Mouse (Mus musculus): ENCODE measurements at regions not wholly inside any gene's neighbourhood (a gene's known extent, or its start where the extent isn't known, plus 50 kb on each side); places are given as distances from the start of the nearest gene placed in this dataset.

DNA sequence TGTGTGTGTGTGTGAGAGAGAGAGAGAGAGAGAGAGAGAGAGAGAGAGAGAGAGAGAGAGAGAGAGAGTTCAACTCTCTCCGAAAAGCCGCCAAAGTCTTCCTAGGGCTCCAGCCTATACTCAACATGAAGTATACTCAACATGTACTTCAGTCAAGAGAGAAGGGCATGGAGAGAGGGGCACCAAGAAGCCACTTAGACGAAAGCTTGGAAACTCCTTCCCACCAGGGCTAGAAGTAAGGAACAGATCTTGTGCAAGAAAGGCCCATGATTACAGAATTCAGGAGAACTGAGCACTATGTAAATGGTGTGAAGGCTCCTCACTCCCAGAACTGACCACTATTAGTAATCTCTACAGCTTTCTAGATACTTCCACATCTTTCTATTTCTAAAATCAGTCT lies 467.4 kb upstream of the Hs6st1 start:
- DNase-seq: no peak

DNA sequence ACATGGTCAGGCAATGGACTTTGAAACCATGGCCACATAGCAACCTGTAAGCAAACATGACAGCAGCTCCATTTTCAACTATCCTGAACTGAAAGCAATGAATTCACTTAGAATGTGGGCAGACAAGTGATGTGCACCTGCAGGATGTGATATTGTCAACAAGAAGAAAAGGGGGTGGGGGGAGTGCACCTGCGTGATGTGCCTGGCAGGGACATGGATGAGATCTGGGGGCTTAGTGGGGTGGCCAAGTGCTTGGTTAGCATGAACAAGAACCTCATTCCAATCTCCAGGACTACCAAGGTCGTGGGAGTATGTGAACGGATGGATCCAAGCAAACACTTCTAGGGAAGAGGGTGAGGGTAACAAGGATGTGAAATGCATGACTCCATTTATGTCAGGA lies 453.1 kb upstream of the Hs6st1 start:
- no peak for DNase-seq

DNA sequence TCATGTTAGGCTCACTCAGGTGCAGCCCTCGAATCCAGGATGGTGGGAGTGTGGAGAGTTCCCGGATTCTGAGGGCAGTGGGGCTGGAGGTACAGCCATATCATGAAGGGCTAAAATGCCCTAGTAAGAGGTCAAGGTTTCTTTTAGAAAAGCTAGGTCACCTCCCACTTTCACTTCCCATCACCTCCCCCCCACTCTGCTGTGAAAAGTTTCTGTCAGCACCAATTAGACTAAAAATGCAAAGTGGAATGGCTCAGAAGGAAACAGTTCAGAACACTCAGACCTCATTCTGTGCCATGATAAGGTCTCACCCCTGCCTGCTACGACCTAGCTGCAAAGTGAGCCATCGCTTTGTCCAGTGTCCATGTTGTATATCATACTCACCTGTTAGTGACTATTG lies 448.7 kb upstream of the Hs6st1 start:
- no peak for DNase-seq

DNA sequence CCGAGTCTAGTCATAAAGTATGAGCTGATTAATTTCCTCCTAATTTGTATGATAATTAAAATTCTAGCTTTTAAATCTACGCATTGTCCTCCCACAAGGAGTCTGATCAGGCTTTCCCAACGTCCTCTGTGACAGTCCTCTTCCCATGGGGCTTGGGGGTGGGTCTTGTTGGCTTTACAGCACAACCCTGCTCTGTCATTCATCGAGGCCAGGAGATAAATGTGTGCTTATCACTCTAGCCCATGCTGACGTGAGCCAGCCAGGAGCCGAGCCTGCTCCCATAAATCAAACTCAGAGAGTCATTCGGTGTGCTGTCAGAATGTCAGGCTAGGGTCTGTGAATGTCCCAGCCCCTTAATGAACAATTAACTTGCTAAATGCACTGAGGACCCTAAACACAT lies 425.6 kb upstream of the Hs6st1 start:
- no peak for DNase-seq

DNA sequence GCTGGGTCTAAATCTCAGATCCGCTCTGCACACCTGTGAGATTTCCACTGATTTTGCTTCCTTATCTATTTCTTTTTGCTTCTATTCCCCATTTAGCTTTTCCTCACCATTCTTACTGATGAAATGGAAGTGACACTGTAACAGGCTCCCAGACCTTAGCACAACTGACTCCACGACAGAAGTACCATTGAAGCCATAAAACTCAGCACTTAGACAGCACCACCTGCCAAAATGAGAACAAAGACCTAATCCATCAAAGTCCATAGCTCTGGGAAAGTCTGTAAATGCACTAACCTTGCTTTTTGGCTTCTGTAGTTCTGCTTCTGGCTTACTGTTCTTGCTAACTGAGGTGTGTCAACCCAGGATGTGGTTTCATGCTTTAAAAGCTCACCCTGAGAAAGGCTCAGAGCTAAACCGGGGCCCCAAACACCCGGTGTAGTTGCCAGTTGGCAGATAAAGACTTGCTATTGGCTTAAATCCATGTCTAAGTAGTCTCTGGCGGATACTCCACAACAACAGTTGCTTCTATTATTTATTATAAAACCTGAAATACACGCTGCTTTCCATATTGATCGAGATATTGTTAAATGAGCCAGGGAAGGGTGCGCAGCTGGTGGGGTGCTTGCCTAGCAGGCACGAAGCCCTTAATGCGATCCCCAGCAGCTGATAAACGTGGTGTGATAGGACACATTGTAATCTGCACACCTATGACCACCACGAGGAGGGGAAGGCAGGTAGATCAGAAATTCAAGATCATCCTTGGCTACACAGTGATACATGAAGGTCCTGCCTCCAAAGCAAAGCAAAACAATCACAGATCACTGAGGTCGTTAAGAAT lies 414.9 kb upstream of the Hs6st1 start:
- no peak for DNase-seq

DNA sequence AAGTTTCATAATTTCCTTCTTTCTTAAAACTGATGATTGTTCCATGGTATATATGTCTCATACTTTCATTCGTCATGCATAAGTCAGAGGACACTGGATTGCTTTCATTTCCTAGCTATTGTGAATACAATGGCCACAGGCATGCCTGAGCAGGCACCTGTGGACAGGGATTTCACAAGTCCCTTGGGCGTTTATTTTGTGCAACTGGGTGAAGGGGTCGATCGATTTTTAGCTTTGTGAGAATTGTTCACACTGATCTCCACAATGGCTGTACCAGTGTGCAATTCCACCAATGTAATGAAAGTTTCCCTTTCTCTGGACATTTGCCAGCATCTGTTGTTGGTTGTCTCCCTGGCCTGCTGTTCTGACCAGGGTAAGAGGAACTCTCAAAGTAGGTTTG lies 405.2 kb upstream of the Hs6st1 start:
- no peak for DNase-seq

DNA sequence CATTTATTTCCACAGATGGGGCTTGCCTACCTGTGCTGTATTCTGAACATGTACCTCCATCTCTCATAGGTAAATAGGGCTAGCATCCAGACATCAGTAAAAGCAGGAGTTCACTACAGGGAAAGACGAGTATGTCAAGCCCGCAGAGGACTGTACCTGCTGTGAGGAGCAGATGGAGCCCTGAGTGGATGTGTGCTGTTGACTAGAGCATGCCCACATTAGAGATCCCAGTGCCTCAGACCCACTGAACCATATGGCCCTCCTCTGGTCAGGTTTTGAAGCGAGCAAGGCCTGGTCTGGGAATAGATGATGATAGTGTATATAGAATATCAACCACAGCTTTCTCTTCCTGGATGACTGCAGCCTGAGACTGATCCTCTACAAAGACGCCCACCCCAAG lies 394.7 kb upstream of the Hs6st1 start:
- no peak for DNase-seq

DNA sequence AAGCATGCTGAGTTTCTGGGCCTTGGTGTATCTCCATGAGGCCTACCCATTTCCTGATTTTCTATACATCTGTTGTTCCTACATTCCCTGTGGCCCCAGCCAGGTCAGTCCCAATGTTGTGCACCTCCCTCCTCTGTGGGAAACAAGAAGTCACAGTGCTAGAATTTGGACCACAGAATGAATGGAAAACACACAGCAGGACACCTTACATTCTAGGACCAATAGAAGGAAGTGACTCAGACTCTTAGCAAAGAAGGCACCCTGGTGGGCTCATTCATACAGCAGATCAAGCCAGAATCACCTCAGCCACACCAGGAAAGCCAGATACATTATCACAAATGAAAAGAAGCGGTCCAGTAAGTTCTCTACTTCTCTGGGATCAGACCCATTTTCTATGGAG lies 394.2 kb upstream of the Hs6st1 start:
- no peak for DNase-seq

DNA sequence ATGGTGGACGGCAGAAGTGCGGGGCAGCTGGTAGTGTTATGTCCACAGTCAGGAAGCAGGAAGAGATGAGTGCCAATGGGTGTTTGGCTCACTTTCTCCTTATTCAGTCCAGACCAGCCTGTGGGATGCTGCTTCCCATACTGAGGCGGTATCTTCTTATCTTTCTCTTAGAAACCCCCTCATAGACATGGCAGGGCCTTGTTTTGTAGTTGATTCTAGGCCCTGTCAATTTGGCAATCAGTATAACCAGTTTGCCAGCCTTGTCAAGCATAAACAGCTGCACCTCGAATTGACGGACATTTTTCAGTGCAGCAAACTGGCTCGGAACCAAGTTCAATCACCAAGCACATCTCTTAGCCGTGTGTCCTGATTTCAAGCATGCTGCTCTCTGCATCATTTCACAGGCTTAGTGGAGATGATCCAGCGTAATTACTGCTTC lies 385.7 kb upstream of the Hs6st1 start:
- DNase-seq: no peak

DNA sequence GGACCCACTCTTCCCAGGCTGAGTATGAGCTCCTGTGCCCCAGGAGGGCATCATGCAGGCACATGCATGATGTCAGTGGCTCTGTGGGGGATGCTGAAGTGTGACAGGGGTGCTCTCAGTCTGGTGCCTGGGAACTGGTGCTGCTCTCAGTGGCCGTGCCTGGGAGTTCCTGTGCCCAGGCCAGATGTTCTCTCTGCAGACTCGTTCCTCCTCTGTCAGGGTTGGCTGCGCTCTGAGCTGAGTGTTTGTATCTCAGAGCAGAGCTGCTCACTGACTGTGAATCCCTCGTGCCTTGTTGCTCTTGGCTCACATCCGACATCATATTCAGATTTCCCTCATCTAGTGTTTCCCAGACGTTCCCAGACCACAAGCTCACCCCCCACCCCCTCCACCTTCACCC lies 382.5 kb upstream of the Hs6st1 start:
- DNase-seq: no peak

DNA sequence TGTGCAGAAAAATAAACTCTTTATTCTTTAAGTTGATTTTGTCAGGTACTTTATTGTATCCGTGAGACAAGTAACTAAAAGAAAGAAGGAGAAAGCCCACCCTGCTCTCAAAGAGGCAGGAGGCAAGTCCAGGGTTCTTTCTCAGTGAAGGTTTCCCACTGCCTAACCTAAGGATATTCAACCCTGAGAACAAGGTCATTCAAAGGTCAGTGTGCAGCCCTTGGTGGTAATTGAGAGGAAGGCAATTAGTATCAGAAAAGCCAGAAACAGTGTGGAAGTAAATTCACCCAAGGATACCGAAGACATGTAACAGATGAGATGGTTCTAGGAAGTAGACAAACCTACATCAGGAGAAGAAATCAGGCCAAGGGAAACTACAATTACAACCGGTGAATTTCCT lies 373.9 kb upstream of the Hs6st1 start:
- no peak for DNase-seq

DNA sequence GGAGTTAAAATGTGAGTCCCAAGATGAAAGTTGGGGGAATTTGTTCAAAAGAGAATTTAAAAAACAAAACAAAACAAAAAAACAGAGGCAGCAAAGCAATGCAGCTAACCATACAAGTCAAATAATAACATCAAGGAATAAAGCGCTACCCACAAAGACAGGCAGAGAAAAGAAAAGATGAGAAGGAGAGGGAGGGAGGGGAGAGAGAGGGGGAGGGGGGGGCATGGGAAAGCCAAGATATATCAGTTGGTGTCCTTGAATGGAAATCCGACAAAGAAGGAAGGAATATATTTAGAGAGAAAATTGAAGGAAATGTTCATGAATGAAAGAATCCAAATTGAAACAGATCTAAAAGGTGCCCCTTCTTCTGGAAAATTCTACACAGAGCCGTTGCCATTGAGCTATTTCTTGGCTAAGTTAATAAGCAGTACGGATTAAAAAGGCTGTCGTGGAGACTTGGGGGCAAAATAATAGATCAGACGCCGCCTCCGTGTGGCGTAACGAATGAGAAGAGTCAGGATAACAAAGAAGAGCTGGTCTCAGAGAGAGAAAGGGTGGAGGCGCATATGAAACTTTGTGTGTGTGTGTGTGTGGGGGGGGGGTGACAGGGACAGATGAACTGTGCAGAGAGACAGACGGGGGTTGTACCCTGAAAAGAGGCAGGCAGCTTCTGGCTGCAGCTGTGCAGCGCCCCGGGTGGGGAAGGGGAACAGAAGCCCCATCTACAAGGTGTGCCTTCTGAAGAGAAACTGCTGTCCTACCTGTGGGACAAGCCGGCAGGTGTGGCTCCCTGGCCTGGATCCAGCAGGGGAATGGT lies 373.2 kb upstream of the Hs6st1 start:
- DNase-seq: no peak

DNA sequence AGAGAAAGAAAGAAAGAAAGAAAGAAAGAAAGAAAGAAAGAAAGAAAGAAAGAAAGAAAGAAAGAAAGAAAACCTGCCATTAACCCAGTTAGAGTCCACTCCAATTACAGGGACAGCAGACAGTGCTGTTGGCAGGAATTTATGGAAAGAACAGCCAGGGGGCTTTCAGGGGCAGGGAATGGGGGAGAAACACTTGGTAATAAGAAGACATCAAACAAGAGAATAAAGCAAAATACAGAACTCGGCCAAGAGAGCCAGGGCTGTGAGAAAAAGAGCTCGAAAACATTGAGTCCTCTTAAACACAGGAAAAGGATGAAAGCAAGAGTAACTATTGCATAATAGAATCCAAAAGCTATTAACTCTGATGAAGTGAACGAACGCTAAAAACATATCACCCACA lies 371.0 kb upstream of the Hs6st1 start:
- DNase-seq: no peak

DNA sequence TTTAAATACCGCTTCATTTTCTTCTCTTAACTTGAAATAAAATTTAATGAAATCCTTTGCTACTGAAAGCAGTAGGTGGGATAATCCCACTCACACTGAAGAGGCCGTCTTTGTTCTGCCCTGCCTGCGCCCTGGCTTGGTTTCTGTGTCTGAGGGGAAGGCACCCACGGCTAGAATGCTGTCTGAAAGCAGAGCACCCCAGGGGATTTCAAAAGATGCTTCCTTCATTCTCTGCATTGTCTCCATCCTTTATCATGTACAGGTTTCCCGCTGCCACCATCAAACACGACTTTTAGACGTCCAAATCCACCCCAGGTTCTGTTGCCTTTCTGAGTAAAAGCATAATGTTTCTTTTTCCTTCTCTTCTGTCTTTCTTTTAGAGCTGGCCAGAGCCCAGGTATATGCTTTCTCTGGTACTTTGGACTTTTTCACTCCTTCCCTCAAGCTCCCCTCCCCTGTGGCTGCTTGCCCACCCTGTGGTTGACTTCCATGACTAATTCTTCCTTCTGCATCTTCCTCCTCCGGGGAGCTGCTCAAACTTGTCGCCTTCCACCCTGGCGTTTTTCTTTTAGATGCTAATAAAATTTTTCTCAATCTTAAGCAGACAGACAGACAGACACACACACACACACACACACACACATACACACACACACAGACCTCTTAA lies 370.2 kb upstream of the Hs6st1 start:
- DNase-seq: no peak

DNA sequence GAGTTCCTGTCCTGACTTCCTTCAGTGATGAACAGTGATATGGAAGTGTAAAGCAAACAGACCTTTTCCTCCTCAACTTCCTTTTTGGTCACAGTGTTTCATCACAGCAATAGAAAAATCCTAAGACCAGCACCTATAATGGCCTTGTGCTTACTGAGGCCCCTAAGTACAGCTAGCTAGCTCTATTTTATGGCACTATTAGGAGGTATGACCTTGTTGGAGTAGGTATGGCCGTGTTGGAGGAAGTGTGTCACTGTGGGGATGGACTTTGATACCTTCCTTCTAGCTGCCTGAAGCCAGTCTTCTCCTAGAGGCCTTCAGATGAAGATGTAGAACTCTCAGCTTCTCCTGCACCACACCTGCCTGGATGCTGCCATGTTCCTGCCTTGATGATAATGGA lies 365.6 kb upstream of the Hs6st1 start:
- DNase-seq: no peak

DNA sequence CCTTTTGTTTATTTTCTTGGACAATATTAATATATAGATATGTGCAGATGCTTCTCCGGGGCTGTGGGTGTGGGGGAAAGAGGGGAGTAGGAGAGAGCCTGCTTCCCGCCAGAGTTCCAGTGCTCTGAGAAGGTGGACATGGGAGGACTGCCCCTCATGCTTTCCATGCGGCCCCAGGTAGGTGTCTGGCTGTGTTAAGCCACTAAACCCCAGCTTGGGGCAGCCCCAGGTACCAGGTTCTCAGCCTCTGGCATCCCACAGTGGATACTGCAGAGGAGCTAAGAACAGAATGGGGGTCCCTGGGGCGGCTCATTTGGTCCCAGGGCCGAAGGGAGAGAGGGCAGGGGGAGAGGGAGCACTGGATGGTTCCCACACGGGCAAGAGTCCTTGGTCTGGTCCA lies 361.9 kb upstream of the Hs6st1 start:
- no peak for DNase-seq

DNA sequence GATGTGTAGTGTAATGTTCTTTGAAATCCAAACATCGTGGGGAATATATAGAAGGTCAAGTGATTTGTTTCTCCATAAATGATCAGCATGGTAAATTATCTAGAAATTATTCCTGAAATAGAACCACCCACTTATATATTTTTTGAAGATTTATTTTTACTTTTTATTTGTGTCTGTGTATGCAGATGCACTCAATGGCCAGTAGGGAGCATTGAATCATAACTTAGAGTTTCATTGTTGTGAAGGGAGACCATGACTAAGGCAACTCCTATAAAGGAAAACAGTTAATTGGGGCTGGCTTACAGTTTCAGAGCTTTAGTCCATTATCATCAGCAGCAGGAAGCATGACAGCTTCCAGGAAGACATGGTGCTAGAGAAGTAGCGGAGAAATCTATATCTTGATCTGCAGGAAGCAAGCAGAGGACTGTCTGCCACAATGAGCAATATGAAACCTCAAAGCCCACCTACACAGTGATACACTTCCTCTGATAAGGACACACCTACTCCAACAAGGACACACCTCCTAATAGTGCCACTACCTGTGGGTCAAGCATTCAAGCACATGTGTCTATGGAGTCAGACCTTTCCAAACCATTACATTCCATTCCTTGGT lies 359.9 kb upstream of the Hs6st1 start:
- DNase-seq: no peak

DNA sequence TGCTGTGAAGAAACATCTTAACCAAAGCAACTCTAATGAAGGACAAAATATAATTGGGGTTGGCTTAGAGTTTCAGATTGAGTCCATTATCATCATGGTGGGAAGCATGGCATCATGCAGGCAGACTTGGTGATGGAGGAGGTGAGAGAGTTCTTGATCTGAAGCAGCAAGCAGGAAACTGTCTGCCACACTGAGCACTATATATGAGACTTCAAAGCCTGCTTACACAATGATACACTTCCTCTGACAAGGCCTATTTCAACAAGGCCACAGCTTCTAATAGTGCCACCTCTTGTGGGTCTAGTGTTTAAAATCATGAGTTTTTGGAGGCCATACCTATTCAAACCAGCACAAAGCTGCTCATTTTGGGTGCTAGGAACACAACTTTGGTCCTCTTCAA lies 359.0 kb upstream of the Hs6st1 start:
- DNase-seq: no peak

DNA sequence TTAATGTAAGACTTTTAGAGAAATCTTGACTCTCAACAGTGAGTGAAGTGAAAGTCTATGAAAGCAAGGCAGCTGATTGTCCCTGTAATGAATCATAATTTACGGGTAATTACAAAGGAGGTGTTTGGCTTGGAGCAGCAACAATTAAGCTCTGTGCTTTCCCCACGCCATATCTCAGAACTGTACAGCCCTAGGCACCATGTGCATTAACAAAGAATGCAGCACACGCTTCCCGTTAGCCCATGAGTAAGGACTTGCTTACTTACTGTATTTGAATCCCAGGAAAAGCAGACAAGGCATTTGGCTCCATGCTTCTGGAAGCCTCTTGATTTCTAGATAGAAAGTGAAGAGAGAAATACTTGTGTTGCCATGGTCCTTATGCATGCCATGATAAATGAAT lies 354.2 kb upstream of the Hs6st1 start:
- DNase-seq: no peak

DNA sequence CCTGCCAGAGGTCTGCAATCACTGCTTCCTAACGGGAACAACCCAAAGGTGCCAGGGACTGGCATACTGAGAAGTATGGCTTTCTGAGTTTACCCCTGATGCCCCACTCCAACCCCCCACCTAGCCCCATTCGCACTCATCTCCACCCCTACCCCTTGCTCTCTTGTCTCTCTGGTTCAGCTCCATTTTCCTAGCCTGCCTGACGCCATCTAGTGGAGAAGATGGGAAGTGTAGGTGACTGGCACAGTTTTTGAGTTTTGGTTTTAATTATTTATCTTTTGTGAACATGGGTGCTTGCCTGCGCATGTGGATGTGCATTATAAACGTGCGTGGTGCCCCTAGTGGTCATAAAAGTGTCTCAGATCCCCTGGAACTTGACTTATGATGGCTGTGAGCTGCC lies 352.3 kb upstream of the Hs6st1 start:
- DNase-seq: no peak

DNA sequence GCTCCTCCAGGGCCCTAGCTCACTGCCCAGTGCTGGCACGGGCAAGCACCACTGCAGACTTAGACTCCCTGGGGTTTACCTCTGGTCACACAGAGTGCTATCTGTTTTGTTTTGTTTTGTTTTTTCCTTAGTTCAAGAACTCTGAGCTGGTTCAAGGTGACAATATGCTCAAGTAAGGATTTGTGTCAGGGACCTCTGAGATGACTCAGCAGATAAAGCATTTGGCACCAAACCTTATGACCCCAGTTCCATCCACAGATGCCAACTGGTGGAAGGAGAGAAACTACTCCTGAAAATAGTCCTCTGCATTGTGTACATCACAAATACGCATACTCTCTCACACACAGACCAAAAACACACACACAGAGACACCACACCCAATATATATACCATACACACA lies 351.0 kb upstream of the Hs6st1 start:
- DNase-seq: no peak

DNA sequence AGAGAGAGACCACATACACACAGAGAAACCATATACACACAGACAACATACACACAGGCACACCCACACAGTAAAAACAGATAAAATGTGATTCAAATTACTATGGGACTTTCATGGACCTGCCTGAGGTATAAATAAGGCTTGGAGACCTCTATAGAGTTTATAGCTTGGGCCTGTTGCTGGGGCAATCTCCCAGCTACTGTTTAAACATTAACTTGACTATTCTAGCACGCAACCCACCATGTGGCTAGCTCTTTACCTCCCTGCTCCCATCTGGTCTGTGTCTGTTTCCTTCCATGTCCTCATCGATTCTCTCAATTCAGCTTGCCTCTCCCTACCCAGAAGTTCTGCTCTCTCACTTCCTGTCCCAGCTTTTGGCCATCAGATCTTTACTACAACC lies 350.5 kb upstream of the Hs6st1 start:
- no peak for DNase-seq

DNA sequence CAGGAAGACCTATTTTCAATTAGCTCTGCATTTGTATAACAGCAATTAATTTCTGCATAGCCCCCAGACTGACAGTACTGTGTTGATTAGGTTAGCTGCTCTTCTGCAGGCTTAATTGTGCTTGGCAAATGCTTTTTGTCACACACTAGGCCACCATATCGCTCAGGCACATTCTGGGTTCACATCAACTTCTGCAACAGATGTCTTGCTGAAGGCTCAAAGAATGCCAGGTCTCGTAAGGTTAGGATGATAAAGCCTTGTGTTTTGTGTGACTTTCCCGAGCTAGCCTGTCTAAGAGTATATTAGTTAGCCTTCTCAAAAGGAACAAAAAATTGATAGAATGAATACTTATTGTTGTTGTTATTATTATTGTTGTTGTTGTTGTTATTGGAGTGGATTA lies 348.1 kb upstream of the Hs6st1 start:
- no peak for DNase-seq

Data from right cerebral cortex, postnatal 25 days (tissue).